Mouse (Mus musculus) heart, embryonic 14.5 days (tissue): ENCODE data around the gene Mtx1. TPM values are rescaled to one million over a fixed set of nuclear protein-coding genes. Genes with fewer than 3 reads are reported as not detected.

ENCODE experiments used
- ATAC-seq: fragments of 200-750 bp; cut with Nextera tagmentation; 2 replicates; pipeline ENCODE4 v1.8.0; 2017; ENCODE audit warnings: low read depth, moderate TSS enrichment; ENCODE audit not compliant: insufficient number of reproducible peaks, insufficient read depth, low FRiP score
- H3K27ac ChIP-seq, 2 experiments: fragments of 200-500 bp in 1 of 2; fragments of 300-500 bp in 1 of 2; sonication (generic) in 1 of 2; replicated peaks in 1 of 2; 2 replicates each; pipeline ENCODE4 v1.5.1; 2012 to 2014; ENCODE audit warnings: low read depth in 2 of 2, low read length in 2 of 2, control low read depth in 1 of 2, mild to moderate bottlenecking in 1 of 2, mixed read lengths in 1 of 2; ENCODE audit not compliant: control insufficient read depth in 1 of 2, insufficient read depth in 1 of 2
- H3K27me3 ChIP-seq: fragments of 300-500 bp; sonication (generic); 2 replicates; pipeline ENCODE4 v1.6.1; 2014; ENCODE audit warnings: mild to moderate bottlenecking, low read length, control low read depth; ENCODE audit not compliant: control insufficient read depth, insufficient read depth
- H3K36me3 ChIP-seq: fragments of 300-500 bp; sonication (generic); 2 replicates; pipeline ENCODE4 v1.6.1; 2014; ENCODE audit warnings: mild to moderate bottlenecking, control low read depth, low read length, mixed read lengths; ENCODE audit not compliant: control insufficient read depth, insufficient read depth
- H3K4me1 ChIP-seq, 2 experiments: fragments of 200-500 bp in 1 of 2; fragments of 300-500 bp in 1 of 2; sonication (generic) in 1 of 2; 2 replicates each; pipeline ENCODE4 v1.6.1; 2012 to 2014; ENCODE audit warnings: low read length in 2 of 2, control low read depth in 1 of 2, mixed read lengths in 1 of 2; ENCODE audit not compliant: control insufficient read depth in 2 of 2, insufficient read depth in 2 of 2
- H3K4me2 ChIP-seq: fragments of 300-500 bp; sonication (generic); 2 replicates; pipeline ENCODE4 v1.6.1; 2014; ENCODE audit warnings: mild to moderate bottlenecking, low read length
- H3K4me3 ChIP-seq, 2 experiments: fragments of 200-500 bp in 1 of 2; fragments of 300-500 bp in 1 of 2; sonication (generic) in 1 of 2; 2 replicates each; pipeline ENCODE4 v1.5.1; 2012 to 2014; ENCODE audit warnings: low read length in 2 of 2, mild to moderate bottlenecking in 2 of 2, control low read depth in 1 of 2, low read depth in 1 of 2, moderate library complexity in 1 of 2; ENCODE audit not compliant: control insufficient read depth in 1 of 2, insufficient read depth in 1 of 2
- H3K9ac ChIP-seq: fragments of 300-500 bp; sonication (generic); 2 replicates; pipeline ENCODE4 v1.6.1; 2014; ENCODE audit warnings: mild to moderate bottlenecking, low read length
- H3K9me3 ChIP-seq: fragments of 300-500 bp; sonication (generic); 2 replicates; pipeline ENCODE4 v1.6.1; 2016; ENCODE audit warnings: low read length, control low read depth; ENCODE audit not compliant: control insufficient read depth
- WGBS: fragments of 180-500 bp; shearing (Covaris S2); extraction: QIAGEN DNeasy Blood & Tissue Kit; methylation state at CpG from one replicate; pipeline ENCODE4 v1.1.7; 2014; 5-methylcytosine and 5-hydroxymethylcytosine counted together
- polyA plus RNA-seq: library from polyadenylated mRNA; unstranded; fragments of >200 nt; fragmentation: Nextera tagmentation; extraction: Ambion mirVana; gene quantifications from 2 replicates; pipeline ENCODE4 v1.2.1, GENCODE M21; 2014

Mtx1 gene
- polyA plus RNA-seq, 1 experiment from 2014 or later, result 102 TPM

DNA sequence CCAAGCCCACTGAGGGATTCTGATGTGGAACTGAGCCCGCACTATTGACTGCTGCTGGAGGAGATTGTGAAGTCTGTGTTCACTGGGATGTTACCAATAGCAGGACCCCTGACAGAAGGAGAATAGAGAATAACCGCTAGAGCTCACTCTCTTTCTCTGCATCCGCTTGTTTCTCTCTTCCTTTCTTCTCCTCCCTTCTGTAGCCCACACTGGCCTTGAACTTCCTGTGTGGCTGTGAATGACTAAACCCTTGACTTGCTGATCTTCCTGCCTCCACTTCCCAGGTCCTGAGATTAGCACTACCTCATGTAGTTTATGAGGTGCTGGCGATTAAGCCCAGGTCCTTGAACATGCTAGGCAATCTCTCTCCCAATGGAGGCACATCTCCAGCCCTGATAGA, 20.6 kb upstream of the Mtx1 start:
- peaks cover 18 to 38% of the 10 kb centered on the region in 2 experiments for H3K4me1 ChIP-seq

DNA sequence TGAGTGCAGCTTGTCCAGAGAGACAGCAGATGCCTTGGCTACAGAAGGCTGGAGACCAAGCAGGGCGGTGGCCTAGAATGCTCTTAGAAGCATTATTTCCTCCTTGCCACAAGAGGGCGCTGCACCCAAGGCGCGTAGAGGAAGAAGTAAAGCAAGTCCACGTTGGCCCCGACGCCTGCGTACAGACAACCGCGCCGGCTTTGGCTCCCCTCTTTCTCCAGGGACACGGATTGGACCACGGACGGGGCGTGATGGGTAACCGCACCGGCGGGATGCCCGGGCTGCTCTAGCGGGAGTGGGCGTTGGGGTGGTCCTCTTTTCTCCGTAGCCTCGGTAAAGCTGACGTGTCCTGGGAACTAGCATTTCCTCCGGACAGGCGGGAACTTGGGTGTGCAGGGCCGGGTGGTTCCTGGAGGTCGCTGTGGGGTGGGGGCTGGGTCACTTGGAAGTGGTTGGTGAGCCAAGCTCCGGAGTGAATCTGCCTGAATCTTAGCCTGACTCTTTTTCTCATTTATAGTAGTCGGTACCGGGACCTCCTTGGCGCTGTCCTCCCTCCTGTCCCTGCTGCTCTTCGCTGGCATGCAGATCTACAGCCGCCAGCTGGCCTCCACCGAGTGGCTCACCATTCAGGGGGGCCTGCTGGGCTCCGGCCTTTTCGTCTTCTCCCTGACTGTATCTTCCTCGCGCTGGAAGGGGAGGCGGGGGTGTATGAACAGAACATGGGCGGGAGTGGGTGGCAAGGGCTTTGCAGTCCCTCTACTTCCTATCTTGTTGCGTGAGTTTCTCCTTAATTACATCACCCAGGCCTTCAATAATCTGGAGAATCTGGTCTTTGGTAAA, 19.6 kb upstream of the Mtx1 start, which contains the start of gene Trim46:
Gene Trim46, minus strand, starts transcription at position 49 of the 840 bp plus-strand sequence.
- peak within 1 kb of the TSS; percentile 88 for H3K4me2 ChIP-seq
- no peaks in the 10 kb centered on the region for H3K9me3 ChIP-seq
- peaks cover 18 to 37% of the 10 kb centered on the region in 2 experiments for H3K4me1 ChIP-seq
- peak within 1 kb of the TSS; percentile 84 for H3K9ac ChIP-seq
- 1% methylated on average over 42 of the region's 42 CpGs for WGBS
- ATAC-seq, result peak; percentile 71
- H3K4me3 ChIP-seq, result peak within 1 kb of the TSS; percentile 69 to 88
- H3K27ac ChIP-seq, result peak within 1 kb of the TSS; percentile 18 to 75
- peaks cover 25% of the 10 kb centered on the region for H3K27me3 ChIP-seq
- H3K36me3 ChIP-seq, result peaks cover 11% of the 10 kb centered on the region

More for the DNA sequence above, 20.6 kb upstream of the Mtx1 start:
- no peak overlapping the region for H3K27ac ChIP-seq
- peak overlapping the region; percentile 84 for H3K9ac ChIP-seq
- no peaks in the 10 kb centered on the region for H3K9me3 ChIP-seq
- no peak overlapping the region for H3K4me3 ChIP-seq
- no peak for ATAC-seq
- WGBS, result 76% methylated on average over 4 of the region's 4 CpGs
- H3K36me3 ChIP-seq, result peaks cover 11% of the 10 kb centered on the region
- H3K27me3 ChIP-seq, result peaks cover 27% of the 10 kb centered on the region
- H3K4me2 ChIP-seq, result peak overlapping the region; percentile 88

DNA sequence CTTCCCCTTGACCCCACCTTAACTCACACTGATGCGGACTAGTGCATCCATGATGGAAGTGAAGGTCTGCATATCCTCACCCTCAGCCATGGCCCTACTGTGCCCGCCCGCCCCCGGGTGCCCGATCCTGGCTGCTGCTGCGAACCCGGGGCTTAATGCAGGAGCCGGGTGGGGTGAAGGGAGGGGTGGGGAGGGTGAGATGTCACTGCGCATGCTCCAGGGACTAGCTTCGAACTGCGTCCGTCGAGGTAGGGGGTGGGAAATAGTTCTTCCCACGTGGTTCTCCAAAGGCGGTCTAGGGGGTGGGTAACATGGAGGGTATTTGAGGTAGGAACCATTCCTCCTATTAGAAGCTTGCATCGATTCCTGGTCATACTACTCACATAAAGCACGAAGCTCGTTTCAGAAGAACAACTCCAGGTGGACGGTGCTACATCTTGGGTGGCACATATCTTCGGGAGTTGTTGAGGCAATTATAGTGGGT, 18.8 kb upstream of the Mtx1 start, which contains the start of gene Krtcap2:
Gene Krtcap2, plus strand, starts transcription at position 279 of the 484 bp plus-strand sequence.
- ATAC-seq, result 0 out of 2 replicates have a peak, but pooled peaks have one; percentile 10
- H3K27me3 ChIP-seq, result peaks cover 25% of the 10 kb centered on the region
- H3K4me2 ChIP-seq, result peak within 1 kb of the TSS; percentile 88
- no peaks in the 10 kb centered on the region for H3K9me3 ChIP-seq
- H3K27ac ChIP-seq, result peak within 1 kb of the TSS; percentile 18 to 75
- peak within 1 kb of the TSS; percentile 84 for H3K9ac ChIP-seq
- H3K4me3 ChIP-seq, result peak within 1 kb of the TSS; percentile 69 to 88
- WGBS, result 5% methylated on average over 20 of the region's 20 CpGs
- H3K36me3 ChIP-seq, result peaks cover 11% of the 10 kb centered on the region
- peaks cover 10 to 29% of the 10 kb centered on the region in 2 experiments for H3K4me1 ChIP-seq

DNA sequence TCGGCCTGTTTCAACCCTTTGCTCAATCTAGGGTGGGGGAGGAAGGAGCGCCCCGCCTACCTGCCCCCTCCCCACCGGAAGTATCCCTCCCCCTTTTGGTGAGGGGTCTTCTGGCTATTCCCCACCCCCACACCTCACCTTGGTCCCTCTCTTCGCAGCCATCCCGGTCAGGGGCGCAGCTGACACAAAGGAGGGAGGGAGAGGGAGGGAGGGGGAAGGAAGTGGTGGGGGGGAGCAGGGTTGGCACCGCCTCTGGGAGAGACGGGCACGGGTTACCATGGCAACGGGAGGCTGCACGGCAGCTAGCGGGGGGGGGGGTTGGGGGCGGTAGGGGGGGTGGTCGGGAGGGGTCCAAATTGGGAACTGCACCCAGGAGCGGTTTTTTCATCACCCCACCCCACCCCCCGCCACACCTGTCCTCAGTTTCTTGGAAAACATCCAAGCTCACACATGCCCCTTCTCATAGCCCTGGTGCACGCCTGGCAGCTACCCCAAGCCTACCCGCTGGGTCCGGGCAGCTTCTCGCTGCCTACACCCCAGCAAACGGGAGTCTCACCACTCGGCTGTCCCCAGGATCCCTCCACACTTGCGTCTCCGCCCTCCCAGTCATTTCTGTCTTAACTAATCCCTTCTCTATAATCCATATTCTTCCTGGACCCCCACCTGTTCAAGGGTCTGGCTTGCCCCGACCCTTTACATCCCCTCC, 18.2 kb upstream of the Mtx1 start:
- Histone ChIP-seq H3K4me3 (peak overlapping the region; percentile 30 to 35), H3K4me1 (peaks cover 8 to 29% of the 10 kb centered on the region in 2 experiments), H3K27ac (no peak overlapping the region), H3K36me3 (peaks cover 11% of the 10 kb centered on the region), H3K4me2 (peak overlapping the region; percentile 88), H3K9me3 (no peaks in the 10 kb centered on the region), H3K27me3 (peaks cover 25% of the 10 kb centered on the region), H3K9ac (peak overlapping the region; percentile 52)
- WGBS, result under 1% methylated on average over 18 of the region's 26 CpGs
- no peak for ATAC-seq

DNA sequence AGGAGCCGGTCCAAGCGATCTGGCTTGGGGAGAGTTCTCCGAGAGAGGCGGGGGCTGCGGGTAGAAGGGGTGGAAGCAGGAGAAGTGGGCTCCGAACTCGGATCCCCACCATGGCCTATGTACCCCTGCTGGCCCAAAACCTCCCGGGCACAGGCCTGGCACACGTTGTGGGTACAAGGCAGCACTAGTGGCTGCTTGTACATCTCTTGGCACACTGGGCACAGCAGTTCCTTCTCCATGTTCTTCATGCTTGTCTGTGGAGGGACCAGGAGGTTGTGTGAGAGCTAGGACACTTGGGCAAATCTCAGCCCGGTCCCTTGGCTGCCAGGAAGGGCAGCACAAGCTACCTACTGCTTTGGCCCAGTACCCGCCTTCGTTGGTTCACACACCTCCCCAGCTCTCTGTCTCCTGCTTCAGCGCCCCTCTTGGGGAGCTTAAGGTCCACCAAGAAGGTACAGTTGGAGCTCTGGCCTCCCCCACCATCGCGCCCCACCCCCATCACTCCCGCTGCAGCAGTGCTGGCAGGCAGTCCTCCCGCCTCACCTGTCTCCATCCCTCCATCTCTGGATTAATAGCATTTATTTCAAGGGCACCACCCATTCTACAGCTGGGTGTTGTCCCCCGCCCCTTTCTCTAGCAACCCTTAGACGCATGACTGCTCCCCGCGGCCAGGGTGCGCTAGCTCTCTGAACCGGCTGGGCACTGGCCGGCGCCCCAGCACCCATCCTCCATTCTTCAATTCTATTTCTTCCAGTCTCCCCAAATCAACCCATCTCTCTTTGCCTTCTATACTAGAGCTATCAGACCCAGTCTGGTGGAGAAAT, 17.5 kb upstream of the Mtx1 start:
- Histone ChIP-seq H3K9ac (0 out of 2 replicates have a peak overlapping the region, but pooled peaks have one; percentile 21), H3K4me3 (peak overlapping the region; percentile 27 to 30), H3K27ac (no peak overlapping the region), H3K4me1 (peaks cover 8 to 29% of the 10 kb centered on the region in 2 experiments), H3K9me3 (no peaks in the 10 kb centered on the region), H3K27me3 (peaks cover 25% of the 10 kb centered on the region), H3K4me2 (peak overlapping the region; percentile 88), H3K36me3 (peaks cover 6% of the 10 kb centered on the region)
- 13% methylated on average over 25 of the region's 25 CpGs for WGBS
- ATAC-seq, result no peak

DNA sequence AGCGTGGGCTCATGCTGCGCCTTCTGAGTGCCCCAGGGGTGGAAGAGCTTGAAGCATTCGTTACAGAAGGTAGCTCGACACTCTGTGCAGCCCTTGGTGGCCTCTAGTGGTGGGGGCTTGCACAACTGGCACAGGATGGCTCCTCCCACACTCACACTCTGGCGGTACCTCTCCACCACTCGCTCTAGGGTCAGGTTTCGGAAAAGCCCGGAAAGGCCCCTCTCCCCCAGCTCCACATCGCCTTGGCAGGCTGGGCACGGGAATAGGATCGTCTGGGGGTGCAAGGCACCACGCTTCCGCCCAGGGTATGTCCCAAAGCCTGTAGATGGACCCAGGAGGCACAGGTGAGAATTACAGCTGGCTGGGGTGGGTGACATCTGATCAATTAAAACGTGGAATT, 16.7 kb upstream of the Mtx1 start:
- Histone ChIP-seq H3K9me3 (no peaks in the 10 kb centered on the region), H3K27me3 (peaks cover 25% of the 10 kb centered on the region), H3K4me3 (no peak overlapping the region), H3K36me3 (peaks cover under 1% of the 10 kb centered on the region; the same call in 1 of the 2 replicates), H3K27ac (no peak overlapping the region), H3K4me1 (peaks cover 8 to 29% of the 10 kb centered on the region in 2 experiments), H3K4me2 (peak overlapping the region; percentile 39), H3K9ac (peak overlapping the region; percentile 46)
- 16% methylated on average over 14 of the region's 14 CpGs for WGBS
- ATAC-seq, result no peak
